Mouse (Mus musculus) B cell, adult (primary cell): Measurements from ENCODE around the gene Dnah11. TPM values are rescaled to one million over a fixed set of nuclear protein-coding genes. Genes with fewer than 3 reads are reported as not detected.

Experiments used
- total RNA-seq: library from RNA; stranded (reverse); gene quantifications from 4 replicates; pipeline ENCODE4 v1.2.4, GENCODE M21; 2023; ENCODE audit not compliant: inconsistent age

Gene Dnah11
- 0.06 TPM in 2 of 4 replicates, not detected in the others for total RNA-seq

GRCm38 (mm10) chr12:118198386-118199093 is at the start of gene Dnah11:
Gene Dnah11 (minus strand): TSS chr12:118199043.

Other genes starting within 250 kb of the Dnah11 start
- 53.7 to 80.9 TPM (median 75.6 TPM) in 4 replicates for gene Sp4, start 102.4 kb upstream of the Dnah11 start, total RNA-seq